Mouse (Mus musculus): Measurements from ENCODE around the gene Upk1a.

Gene Upk1a

GRCm38 (mm10) chr7:30600651-30601050 lies 12.0 kb downstream of the Upk1a start:
- DNase-seq, result no peak

DNA sequence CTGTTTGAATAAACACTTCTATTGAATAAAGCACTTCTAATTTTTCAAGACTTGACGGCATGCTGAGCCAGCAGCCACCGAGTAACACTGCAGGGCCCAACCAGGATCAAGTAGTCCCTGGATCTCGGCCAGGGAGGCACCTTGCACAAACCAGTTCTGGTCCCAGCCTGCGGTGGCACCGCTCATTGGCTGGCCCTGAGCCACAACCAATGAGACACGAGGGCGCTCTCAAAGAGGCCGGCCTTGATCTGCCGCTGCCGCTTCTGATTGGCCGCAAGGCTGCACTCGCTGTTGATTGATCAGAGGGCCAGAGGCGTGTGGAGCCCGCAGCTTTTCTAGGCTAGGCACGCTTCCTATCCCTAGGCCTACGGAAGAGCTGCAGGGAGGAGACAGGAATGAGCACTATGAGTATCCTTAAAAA lies 12.7 kb downstream of the Upk1a start:
- DNase-seq, result peak; percentile 48 to 51

DNA sequence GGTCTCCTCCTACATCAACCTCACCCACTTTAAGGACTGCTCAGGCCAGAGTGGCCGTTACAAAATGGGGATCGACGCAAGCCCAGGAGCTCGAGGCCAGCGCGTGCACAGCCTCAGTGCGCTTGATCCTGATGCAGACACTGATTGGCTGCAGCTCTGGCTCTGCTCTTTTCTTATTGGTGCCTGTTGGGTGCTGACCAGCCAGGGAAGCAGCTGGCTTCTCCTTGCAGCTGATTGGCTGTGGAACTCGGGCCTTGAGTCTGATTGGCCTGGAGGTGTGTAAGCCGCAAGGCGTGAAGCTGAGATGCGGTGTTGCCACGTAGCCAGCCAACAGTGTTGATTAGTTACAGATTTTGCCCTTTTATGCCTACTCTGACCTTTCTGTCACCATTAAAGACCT lies 13.9 kb downstream of the Upk1a start, which contains the start of gene Zbtb32:
Gene Zbtb32 (minus strand): TSS at position 124 of the 400 bp plus-strand sequence.
- no peak for DNase-seq

- no peak for DNase-seq
Observed at GRCm38 (mm10) chr7:30596811-30597210, 15.8 kb downstream of the Upk1a start.

- no peak for DNase-seq
Observed at GRCm38 (mm10) chr7:30596093-30596492, 16.6 kb downstream of the Upk1a start.

GRCm38 (mm10) chr7:30594510-30595024 lies 18.1 kb downstream of the Upk1a start:
- peak; percentile 23 to 34 for DNase-seq

- peak; percentile 34 for DNase-seq
Observed at GRCm38 (mm10) chr7:30593579-30594509, 18.8 kb downstream of the Upk1a start.

DNA sequence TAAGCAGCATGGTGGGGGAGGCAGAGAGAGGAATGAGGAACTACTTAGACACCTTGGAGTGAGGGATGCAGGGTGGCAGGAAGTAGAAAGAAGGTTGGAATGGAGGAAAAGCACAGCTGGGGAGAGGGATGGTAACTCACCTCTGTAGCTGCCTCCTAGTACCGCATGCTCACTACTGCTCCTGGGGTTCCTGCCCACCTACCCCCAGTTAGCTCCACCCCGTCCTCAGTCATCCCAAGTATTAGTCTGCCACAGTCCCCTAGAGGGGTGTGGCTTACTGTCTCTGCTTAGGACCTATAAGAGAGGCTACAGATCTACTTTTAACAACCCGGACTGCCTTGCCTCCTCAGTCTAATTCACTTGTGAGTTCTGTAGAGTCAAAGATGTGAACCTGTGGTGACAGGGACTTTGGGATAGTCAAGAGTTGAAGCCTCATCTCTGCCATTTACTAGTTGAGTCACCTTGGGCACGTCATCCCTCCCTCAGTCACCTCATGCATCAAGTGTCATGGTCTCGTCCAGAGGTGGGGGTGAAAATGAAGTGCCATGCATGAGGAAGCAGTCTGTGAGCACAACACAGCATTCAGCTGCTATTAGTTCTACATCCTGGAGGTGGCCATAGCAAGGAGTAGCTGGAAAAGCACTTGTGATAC lies 19.7 kb downstream of the Upk1a start:
- DNase-seq, result peak in 1 of 2 experiments; percentile 11

DNA sequence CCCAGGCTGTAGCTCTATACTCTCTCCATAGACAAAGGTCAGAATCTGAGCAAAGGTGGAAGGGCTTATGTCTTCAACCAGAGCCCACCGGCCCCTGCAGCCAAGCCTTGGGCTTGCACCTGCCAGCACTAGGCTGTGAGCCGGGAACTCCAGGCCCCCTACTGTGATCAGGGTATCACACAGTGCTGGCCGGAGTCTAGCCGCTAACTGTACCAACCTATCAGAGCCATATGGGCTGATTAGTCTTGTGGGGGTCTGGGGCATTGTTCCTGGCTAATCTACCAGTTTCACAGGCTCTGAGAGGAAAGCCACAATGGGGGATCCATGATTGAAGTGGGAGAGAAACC lies 21.1 kb downstream of the Upk1a start:
- no peak for DNase-seq

DNA sequence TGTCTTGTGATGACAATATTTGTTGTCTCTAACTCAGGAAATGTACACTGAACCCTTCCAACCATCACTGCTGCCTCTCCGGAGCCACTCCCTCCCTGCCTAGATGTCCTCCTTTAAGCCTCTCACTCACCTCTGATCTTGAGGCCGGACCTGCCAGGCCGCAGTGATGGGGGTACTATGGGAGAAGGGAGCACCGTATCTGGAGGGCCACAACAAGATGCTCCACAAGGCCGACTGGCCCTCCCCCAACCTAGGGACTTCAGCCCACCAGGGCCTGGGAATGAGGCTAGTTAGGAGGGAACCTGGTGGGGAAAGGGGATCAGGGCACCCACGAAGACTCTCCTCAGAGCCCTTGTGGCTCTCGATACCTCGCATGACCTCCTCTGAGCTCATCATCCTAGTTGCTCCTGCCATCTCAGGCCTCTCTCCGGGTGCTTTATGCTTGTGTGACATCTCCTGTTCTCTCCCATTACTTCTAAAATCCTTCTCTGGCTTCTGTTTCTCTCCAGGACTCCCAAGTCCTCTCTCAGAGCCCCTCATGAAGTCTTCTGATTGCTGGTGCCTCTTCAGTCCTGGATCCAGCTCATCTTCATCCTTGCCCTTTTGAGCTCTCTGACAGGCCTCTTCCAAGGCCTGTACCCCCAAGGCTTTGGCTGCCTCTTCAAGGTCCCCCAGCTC lies 21.6 kb downstream of the Upk1a start:
- DNase-seq, result no peak

- DNase-seq, result peak; percentile 79 to 83
Observed at GRCm38 (mm10) chr7:30589435-30590301, 23.0 kb downstream of the Upk1a start.

GRCm38 (mm10) chr7:30588676-30589434 lies 23.8 kb downstream of the Upk1a start, which contains the start of gene Kmt2b:
TSS of gene Kmt2b (minus strand) at chr7:30588726.
- DNase-seq, result peak; percentile 90

DNA sequence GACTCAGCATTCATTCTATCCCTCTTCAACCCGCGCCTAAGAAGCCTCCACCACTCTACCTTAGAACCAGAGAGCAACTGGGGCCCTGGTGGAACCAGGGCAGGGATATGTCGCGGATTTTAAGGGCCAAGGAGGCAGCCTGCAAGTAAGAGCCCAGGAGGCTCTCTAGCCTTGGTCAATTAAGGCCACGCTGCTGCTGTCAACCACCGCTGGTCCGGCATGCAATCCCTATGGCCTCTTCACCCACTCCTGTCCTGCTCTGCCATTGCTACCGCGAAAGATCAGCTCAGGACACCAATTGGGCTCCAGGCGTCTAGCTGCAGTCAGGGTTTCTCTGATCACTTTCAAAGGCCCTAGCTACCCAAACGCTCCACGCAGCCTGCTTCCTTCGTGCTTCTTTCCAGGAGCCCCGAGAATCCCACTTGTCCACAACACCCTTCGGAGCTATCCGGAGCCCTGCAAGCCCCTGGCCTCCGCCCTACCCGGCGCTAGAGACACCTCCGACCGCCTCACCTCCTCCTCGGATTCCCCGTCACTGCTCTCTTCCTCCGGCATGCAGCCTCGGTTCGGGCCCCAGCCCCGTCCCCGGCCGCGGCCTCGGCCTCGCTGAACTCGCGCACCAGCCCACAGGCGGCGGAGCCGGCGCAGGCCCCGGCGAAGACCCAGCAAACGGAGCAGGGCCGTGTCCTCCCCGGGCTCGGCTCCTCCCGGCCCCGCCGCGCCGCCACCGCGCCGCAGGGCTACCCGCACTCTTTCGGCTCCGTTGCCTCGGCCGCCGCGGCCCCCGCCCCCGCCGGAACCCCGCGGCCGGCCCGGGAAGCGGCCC lies 24.6 kb downstream of the Upk1a start:
- peak; percentile 60 to 61 for DNase-seq

DNA sequence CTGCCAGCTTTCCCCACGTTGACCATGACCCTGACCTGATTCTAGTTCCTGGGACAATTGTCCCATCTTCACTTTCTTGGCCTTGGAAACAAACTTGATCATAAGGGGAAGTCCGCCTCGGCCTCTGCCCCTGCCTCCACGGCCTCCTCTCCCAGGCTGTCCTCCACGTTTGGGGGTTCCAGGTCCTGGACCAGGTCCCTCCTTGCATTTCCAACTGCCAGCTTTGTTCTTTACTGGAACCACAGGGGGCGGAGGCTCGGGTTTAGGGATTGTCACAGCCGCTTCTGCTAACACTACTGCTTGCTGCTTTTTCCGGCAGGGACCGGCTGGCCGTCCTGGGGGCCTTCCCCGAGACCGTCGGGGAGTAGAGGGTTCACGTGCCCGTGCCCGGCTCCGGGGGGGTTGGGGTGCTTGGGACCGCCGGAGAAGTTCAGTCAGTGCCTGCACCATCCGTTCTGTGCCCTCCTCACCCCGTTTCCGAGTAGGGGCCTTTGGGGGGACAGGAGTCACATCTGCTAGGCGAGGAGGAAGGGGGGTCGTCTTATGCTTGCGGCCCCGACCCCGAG lies 26.1 kb downstream of the Upk1a start:
- no peak for DNase-seq

DNA sequence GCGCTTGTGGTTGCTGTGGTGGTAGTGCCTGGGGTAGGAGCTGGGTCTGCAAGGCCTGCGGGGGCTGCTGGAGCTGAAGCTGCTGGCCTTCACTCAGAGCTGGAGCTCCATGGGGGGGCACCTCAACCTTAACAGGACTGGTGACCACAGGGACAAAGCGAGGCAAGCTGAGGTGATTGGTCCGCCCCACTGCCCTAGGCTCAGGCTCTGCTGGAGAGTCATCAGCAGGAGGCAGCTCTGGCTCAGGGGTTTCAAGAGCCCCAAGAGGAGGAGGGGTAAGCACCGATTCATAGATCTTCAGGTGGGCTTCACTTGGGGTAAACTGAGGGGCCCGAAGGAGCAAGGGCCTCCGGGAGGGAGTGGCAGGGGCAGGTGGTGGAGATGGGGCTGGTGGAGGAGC lies 27.5 kb downstream of the Upk1a start:
- no peak for DNase-seq

DNA sequence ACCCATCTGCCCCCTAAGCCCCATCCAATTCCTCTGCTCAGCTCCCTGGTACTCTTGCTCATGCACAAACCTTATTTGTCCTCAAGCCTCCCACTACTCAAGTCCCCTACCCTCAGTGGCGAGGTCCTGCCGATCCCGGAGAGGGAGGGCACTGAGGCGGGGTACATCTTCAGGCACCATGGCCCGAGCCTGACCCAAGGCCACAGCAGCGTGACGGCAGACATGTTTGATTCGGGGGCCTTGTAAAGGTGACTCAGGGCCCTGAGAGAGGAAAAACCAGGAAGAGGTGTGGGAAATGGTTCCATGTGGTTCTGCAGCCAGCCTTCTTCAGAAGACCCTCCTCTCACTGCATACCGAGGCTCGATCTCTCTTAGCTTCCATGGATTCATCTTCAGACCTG lies 28.3 kb downstream of the Upk1a start:
- no peak for DNase-seq

DNA sequence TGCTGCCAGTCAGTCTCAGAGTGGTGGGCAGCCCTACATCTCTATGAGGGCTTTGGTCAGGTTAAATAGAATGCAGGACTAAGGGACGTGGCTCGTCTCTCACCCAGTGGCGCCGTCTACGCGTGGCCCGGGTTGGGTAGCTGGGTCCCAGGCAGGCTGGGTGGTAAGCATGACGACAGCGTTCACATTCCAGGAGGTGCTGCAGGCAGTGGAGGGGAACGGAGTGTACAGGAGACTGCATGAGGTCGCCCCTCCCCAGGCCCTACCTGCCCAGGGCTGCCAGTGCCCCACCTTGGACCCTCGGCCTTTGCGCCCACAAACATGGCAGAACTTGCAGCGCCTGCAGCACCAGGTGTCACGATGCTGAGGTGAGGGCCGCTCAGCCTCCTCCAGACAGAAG lies 31.1 kb downstream of the Upk1a start:
- DNase-seq, result no peak

DNA sequence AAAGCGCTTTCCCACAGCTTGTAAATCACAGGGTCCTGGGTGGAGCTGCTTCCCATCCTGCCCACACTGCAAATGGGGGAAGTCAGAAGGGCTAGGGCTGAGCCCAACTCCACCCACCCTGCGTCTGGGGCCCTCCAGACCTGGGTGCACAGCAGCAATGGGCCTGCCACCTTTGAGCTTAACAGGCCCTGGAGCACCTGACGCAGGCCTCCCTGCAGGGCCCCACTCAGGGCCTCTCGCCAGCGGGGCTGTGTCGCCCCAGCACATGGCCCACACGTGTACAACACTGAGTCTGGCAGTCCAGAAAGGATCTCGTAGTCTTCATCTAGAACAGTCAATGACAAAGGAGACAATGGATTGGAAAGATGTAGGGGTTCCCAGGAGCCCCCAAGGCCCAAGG lies 32.7 kb downstream of the Upk1a start:
- no peak for DNase-seq

DNA sequence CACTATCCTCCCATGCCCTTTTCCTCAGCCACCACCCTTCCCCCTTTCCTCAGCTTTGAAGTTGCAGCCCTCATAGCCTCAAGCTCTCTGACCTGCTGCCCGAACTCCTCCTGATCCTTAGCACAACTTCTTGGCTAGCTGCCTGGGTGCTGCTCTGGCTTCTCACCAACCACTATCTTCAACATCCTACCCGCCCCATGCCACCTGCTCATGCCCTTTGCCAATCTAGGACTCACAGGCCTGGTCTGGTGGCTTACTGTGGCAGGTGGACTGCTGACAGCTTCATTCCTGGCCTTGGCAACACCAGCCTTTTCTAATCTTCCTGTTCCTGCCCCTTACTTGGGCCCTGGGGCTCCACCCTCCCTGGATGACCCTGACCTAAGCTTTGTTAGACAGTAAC lies 39.7 kb downstream of the Upk1a start:
- DNase-seq, result no peak

GRCm38 (mm10) chr7:30572389-30572788 lies 40.3 kb downstream of the Upk1a start:
- DNase-seq, result no peak

Data from B cell, adult 2 months (primary cell).